Mouse (Mus musculus) megakaryocyte, embryonic 14.5 days (primary cell): Measurements from ENCODE around the gene Polr2a. TPM values are rescaled to one million over a fixed set of nuclear protein-coding genes. Genes with fewer than 3 reads are reported as not detected.

Experiments
- H3K27me3 ChIP-seq: replicated peaks from 2 replicates; pipeline ENCODE3; 2012; ENCODE audit warnings: inconsistent platforms
- H3K36me3 ChIP-seq: replicated peaks from 2 replicates; pipeline ENCODE3; 2012; ENCODE audit warnings: low read length, inconsistent platforms, mixed read lengths
- H3K4me1 ChIP-seq: 2 replicates; pipeline ENCODE4 v1.6.1; 2012; ENCODE audit warnings: inconsistent platforms
- H3K4me3 ChIP-seq: replicated peaks from 2 replicates; pipeline ENCODE3; 2012; ENCODE audit warnings: moderate library complexity, mild to moderate bottlenecking, inconsistent platforms
- H3K9me3 ChIP-seq: 2 replicates; pipeline ENCODE4 v1.6.1; 2012; ENCODE audit warnings: inconsistent platforms
- FLI1 ChIP-seq: IDR thresholded peaks from 2 replicates; pipeline ENCODE4 v1.6.1; 2012; ENCODE audit warnings: low read length, inconsistent platforms, mixed read lengths
- GATA1 ChIP-seq: IDR thresholded peaks from 3 replicates; pipeline ENCODE4 v1.6.1; 2012; ENCODE audit warnings: mixed read lengths, low read length, inconsistent platforms, borderline replicate concordance
- polyA plus RNA-seq: library from polyadenylated mRNA; stranded (reverse); fragments of >175 nt; gene quantifications from 2 replicates; pipeline ENCODE4 v1.2.3, GENCODE M21; 2012; ENCODE audit warnings: low replicate concordance; ENCODE audit not compliant: insufficient read depth

The Polr2a gene
- polyA plus RNA-seq, 1 experiment = 36.5 TPM

DNA sequence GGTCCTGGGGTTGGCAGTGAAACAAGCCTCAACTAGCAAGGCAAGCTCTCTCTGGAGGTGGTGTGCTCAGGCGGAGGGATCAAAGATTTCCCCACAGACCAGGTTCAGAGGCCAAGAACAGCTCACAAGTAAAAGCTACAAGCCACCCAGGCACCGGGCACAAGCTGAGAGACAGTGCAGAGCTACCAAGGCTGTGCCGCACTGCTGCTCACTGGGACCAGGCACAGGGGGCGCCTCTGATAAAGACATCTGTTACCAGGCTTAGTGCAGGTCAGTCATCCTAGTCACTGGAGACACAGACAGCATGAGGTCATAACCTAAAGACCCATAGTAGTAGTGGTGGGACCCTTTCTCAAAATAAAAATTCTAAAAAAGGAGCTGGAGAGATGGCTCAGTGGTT, 41.5 kb downstream of the Polr2a start:
- H3K36me3 ChIP-seq = no peaks in the 10 kb centered on the region
- H3K9me3 ChIP-seq = peaks cover 4% of the 10 kb centered on the region; the same call in 1 of the 2 replicates
- H3K4me3 ChIP-seq = no peak overlapping the region
- H3K4me1 ChIP-seq = peaks cover 12% of the 10 kb centered on the region
- TF ChIP-seq GATA1 = no peak
- no peak for TF ChIP-seq FLI1
- H3K27me3 ChIP-seq = peaks cover 8% of the 10 kb centered on the region

GRCm38 (mm10) chr11:69715929-69716328, 42.5 kb downstream of the Polr2a start:
- Histone ChIP-seq H3K27me3 (peaks cover 5% of the 10 kb centered on the region), H3K4me3 (no peak overlapping the region), H3K36me3 (no peaks in the 10 kb centered on the region), H3K9me3 (peaks cover 4% of the 10 kb centered on the region; the same call in 1 of the 2 replicates), H3K4me1 (peaks cover 20% of the 10 kb centered on the region)
- TF ChIP-seq GATA1 = no peak
- no peak for TF ChIP-seq FLI1

- Histone ChIP-seq H3K4me3 (no peak overlapping the region), H3K27me3 (peaks cover 5% of the 10 kb centered on the region), H3K36me3 (no peaks in the 10 kb centered on the region), H3K9me3 (peaks cover 4% of the 10 kb centered on the region; the same call in 1 of the 2 replicates), H3K4me1 (peaks cover 25% of the 10 kb centered on the region)
- TF ChIP-seq FLI1 (no peak), GATA1 (no peak)
Observed at GRCm38 (mm10) chr11:69715482-69715881, 43.0 kb downstream of the Polr2a start.

DNA sequence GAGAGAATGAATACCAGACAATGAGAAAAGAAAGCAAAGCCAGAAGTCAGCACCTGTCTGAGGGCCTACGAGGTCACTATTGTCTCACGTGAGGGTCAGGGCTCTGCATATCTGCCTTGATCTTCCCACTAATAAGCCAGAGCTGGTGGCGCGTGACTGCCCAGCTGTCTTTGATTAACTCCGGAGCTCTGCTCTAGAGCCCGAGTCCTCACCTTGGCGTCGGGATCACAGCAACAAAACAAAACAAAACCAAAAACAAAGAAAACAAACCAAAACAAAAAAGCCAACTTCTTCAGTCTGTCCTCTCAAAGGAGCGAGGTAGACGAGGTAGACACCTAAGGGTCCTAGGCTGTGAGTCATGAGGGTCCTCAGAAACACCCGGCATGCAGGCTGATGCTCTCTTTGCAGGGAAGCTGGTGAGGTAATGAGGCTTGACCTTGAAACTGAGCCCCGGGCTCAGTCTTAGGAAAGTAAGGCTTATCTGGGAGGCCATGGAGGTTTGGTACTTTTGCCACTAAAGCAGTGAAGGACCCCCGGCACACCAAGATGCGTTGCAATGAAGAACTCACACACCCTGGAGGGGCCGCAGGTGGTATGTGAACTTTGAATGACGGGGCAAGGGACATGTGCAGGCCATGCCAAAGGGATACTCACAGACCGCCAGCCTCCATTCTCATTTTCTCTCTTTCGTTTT, 43.7 kb downstream of the Polr2a start:
- Histone ChIP-seq H3K4me3 (no peak overlapping the region), H3K4me1 (peaks cover 32% of the 10 kb centered on the region), H3K27me3 (peaks cover 5% of the 10 kb centered on the region), H3K36me3 (no peaks in the 10 kb centered on the region), H3K9me3 (peaks cover 4% of the 10 kb centered on the region; the same call in 1 of the 2 replicates)
- TF ChIP-seq FLI1 (no peak), GATA1 (no peak)

- Histone ChIP-seq H3K4me3 (no peak overlapping the region), H3K27me3 (peaks cover 3% of the 10 kb centered on the region), H3K4me1 (peaks cover 44% of the 10 kb centered on the region), H3K9me3 (peaks cover 4% of the 10 kb centered on the region; the same call in 1 of the 2 replicates), H3K36me3 (no peaks in the 10 kb centered on the region)
- no peak for TF ChIP-seq FLI1
- no peak for TF ChIP-seq GATA1
Observed at GRCm38 (mm10) chr11:69712954-69713672, 45.3 kb downstream of the Polr2a start.

- Histone ChIP-seq H3K4me3 (no peak overlapping the region), H3K9me3 (peaks cover 4% of the 10 kb centered on the region; the same call in 1 of the 2 replicates), H3K36me3 (no peaks in the 10 kb centered on the region)
Observed at GRCm38 (mm10) chr11:69711082-69711481, 47.4 kb downstream of the Polr2a start.

GRCm38 (mm10) chr11:69710470-69710869, 48.0 kb downstream of the Polr2a start:
- Histone ChIP-seq H3K36me3 (no peaks in the 10 kb centered on the region), H3K4me1 (peaks cover 39% of the 10 kb centered on the region), H3K9me3 (peaks cover 3% of the 10 kb centered on the region; the same call in 1 of the 2 replicates), H3K27me3 (peaks cover 4% of the 10 kb centered on the region), H3K4me3 (no peak overlapping the region)
- TF ChIP-seq GATA1 (no peak), FLI1 (no peak)

More at GRCm38 (mm10) chr11:69711082-69711481, 47.4 kb downstream of the Polr2a start:
- TF ChIP-seq FLI1 (no peak), GATA1 (no peak)
- Histone ChIP-seq H3K27me3 (peaks cover 4% of the 10 kb centered on the region), H3K4me1 (peaks cover 46% of the 10 kb centered on the region)

- TF ChIP-seq FLI1 = no peak
- Histone ChIP-seq H3K9me3 (no peaks in the 10 kb centered on the region), H3K4me1 (peaks cover 43% of the 10 kb centered on the region), H3K27me3 (peaks cover 4% of the 10 kb centered on the region), H3K4me3 (no peak overlapping the region), H3K36me3 (no peaks in the 10 kb centered on the region)
Observed at GRCm38 (mm10) chr11:69709554-69710446, 48.6 kb downstream of the Polr2a start.

- Histone ChIP-seq H3K36me3 (no peaks in the 10 kb centered on the region), H3K4me1 (peaks cover 53% of the 10 kb centered on the region), H3K27me3 (peaks cover 4% of the 10 kb centered on the region), H3K4me3 (no peak overlapping the region), H3K9me3 (no peaks in the 10 kb centered on the region)
- TF ChIP-seq GATA1 = no peak
Observed at GRCm38 (mm10) chr11:69708614-69709265, 49.7 kb downstream of the Polr2a start.
